Comparison of ENCODE assay signal across 14 mouse cellular contexts in genomic region chr6:90705738-90706137, GRCm38 (mm10).
DNase-seq lines count a peak whose midpoint lies in the region; ATAC-seq and TF ChIP-seq lines count a peak whose summit lies in the region.
"Had no signal": no experiment of that assay in that cellular context is flagged by ENCODE, and none has a peak within 500 bp of the region (broad histone marks: within the 10 kb centered on the region; RNA-seq: fewer than 3 reads in every experiment).

No protein-coding gene starts in this region.

- 83% methylated on average over 3 of the region's 3 CpGs for WGBS in heart, embryonic 13.5 days
- WGBS in limb, embryonic 13.5 days, result 82% methylated on average over 3 of the region's 3 CpGs
- WGBS in limb, embryonic 10.5 days, result 86% methylated on average over 3 of the region's 3 CpGs
- 35% methylated on average over 3 of the region's 3 CpGs for WGBS in cerebellum, adult 2 months
- WGBS in embryonic facial prominence, embryonic 15.5 days, result 78% methylated on average over 3 of the region's 3 CpGs

- H3K4me1 ChIP-seq in heart, embryonic 13.5 days, result peaks cover 100% of the 10 kb centered on the region
- H3K4me1 ChIP-seq in limb, embryonic 13.5 days, result peaks cover 95% of the 10 kb centered on the region
- H3K4me1 ChIP-seq in limb, embryonic 10.5 days, result peaks cover 55% of the 10 kb centered on the region
- peaks cover 86% of the 10 kb centered on the region for H3K4me1 ChIP-seq in cerebellum, adult 2 months (ENCODE audit: control insufficient read depth, insufficient read depth, low read length)
- H3K4me1 ChIP-seq in embryonic facial prominence, embryonic 15.5 days, result peaks cover 88% of the 10 kb centered on the region

- H3K4me3 ChIP-seq in heart, embryonic 13.5 days, result no peak overlapping the region
- no peak overlapping the region for H3K4me3 ChIP-seq in limb, embryonic 13.5 days
- no peak overlapping the region for H3K4me3 ChIP-seq in limb, embryonic 10.5 days
- no peak overlapping the region for H3K4me3 ChIP-seq in cerebellum, adult 2 months (replicated peaks; ENCODE audit: insufficient read depth, low read depth, low read length)
- H3K4me3 ChIP-seq in embryonic facial prominence, embryonic 15.5 days (replicated peaks), result no peak overlapping the region
- H3K4me3 ChIP-seq: hindbrain, embryonic 13.5 days; midbrain, embryonic 12.5 days had no signal

- peak; percentile 39; the same call in 1 of the 2 replicates for TF ChIP-seq CTCF in cerebellum, adult 2 months (IDR thresholded peaks at IDR 0.05; ENCODE audit: borderline replicate concordance, insufficient read depth, low read depth, low read length)

- no peak for TF ChIP-seq POLR2A in cerebellum, adult 2 months (IDR thresholded peaks at IDR 0.05; ENCODE audit: borderline replicate concordance, insufficient read depth, low read length)

- H3K36me3 ChIP-seq in heart, embryonic 13.5 days, result no peaks in the 10 kb centered on the region
- no peaks in the 10 kb centered on the region for H3K36me3 ChIP-seq in limb, embryonic 13.5 days
- H3K36me3 ChIP-seq in limb, embryonic 10.5 days, result no peaks in the 10 kb centered on the region
- no peaks in the 10 kb centered on the region for H3K36me3 ChIP-seq in embryonic facial prominence, embryonic 15.5 days
- H3K36me3 ChIP-seq: hindbrain, embryonic 13.5 days; midbrain, embryonic 12.5 days had no signal

- no peaks in the 10 kb centered on the region for H3K27me3 ChIP-seq in heart, embryonic 13.5 days (replicated peaks)
- no peaks in the 10 kb centered on the region for H3K27me3 ChIP-seq in limb, embryonic 13.5 days
- no peaks in the 10 kb centered on the region for H3K27me3 ChIP-seq in limb, embryonic 10.5 days (ENCODE audit: low read depth, poor library complexity, severe bottlenecking)
- H3K27me3 ChIP-seq in cerebellum, adult 2 months (ENCODE audit: control insufficient read depth, insufficient read depth, low read length), result no peaks in the 10 kb centered on the region
- no peaks in the 10 kb centered on the region for H3K27me3 ChIP-seq in embryonic facial prominence, embryonic 15.5 days
- H3K27me3 ChIP-seq: CH12.LX; hindbrain, embryonic 13.5 days; midbrain, embryonic 12.5 days had no signal

- intact Hi-C loops in heart, postnatal 10 days (cut with DNase I), result no loop called here

- H3K9ac ChIP-seq in heart, embryonic 13.5 days, result no peak overlapping the region
- H3K9ac ChIP-seq in limb, embryonic 13.5 days, result 0 out of 2 replicates have a peak overlapping the region, but pooled peaks have one; percentile 8
- no peak overlapping the region for H3K9ac ChIP-seq in embryonic facial prominence, embryonic 15.5 days
- H3K9ac ChIP-seq: hindbrain, embryonic 13.5 days; midbrain, embryonic 12.5 days had no signal

- no peaks in the 10 kb centered on the region for H3K9me3 ChIP-seq in heart, embryonic 13.5 days
- no peaks in the 10 kb centered on the region for H3K9me3 ChIP-seq in limb, embryonic 13.5 days
- H3K9me3 ChIP-seq in limb, embryonic 10.5 days (replicated peaks), result no peaks in the 10 kb centered on the region
- no peaks in the 10 kb centered on the region for H3K9me3 ChIP-seq in embryonic facial prominence, embryonic 15.5 days (replicated peaks)
- H3K9me3 ChIP-seq: hindbrain, embryonic 13.5 days; midbrain, embryonic 12.5 days had no signal

- no peak for ATAC-seq in heart, embryonic 13.5 days (ENCODE audit: extremely low read depth, insufficient number of reproducible peaks, low FRiP score, low TSS enrichment)
- ATAC-seq in limb, embryonic 13.5 days (ENCODE audit: low FRiP score, low read depth), result no peak
- no peak for ATAC-seq in embryonic facial prominence, embryonic 15.5 days (ENCODE audit: insufficient number of reproducible peaks, low FRiP score, low TSS enrichment, low read depth)
- no peak for ATAC-seq in megakaryocyte progenitor cell, adult 5-6 weeks (replicated peaks; ENCODE audit: poor library complexity)
- no peak for ATAC-seq in erythroblast, adult 5-6 weeks (replicated peaks; ENCODE audit: low FRiP score, poor library complexity, severe bottlenecking)

- no peak overlapping the region for H3K4me2 ChIP-seq in heart, embryonic 13.5 days
- no peak overlapping the region for H3K4me2 ChIP-seq in limb, embryonic 13.5 days (replicated peaks)
- H3K4me2 ChIP-seq in embryonic facial prominence, embryonic 15.5 days (replicated peaks), result no peak overlapping the region
- H3K4me2 ChIP-seq: hindbrain, embryonic 13.5 days; midbrain, embryonic 12.5 days had no signal

- peak overlapping the region; percentile 97 for H3K27ac ChIP-seq in heart, embryonic 13.5 days (replicated peaks)
- H3K27ac ChIP-seq in limb, embryonic 13.5 days, result peak overlapping the region; percentile 84
- no peak overlapping the region for H3K27ac ChIP-seq in limb, embryonic 10.5 days
- peak overlapping the region; percentile 59 for H3K27ac ChIP-seq in cerebellum, adult 2 months (ENCODE audit: insufficient read depth, low read length)
- peak overlapping the region; percentile 83 for H3K27ac ChIP-seq in embryonic facial prominence, embryonic 15.5 days (replicated peaks)
- H3K27ac ChIP-seq: midbrain, embryonic 12.5 days had no signal

- no peak for DNase-seq in heart, postnatal 10 days
- no peak for DNase-seq in limb, embryonic 10.5 days (ENCODE audit: low spot score)
- peak in 1 of 2 experiments; percentile 74 for DNase-seq in cerebellum, adult 2 months
- DNase-seq: kidney, postnatal 25 days; spleen, adult 18-20 months; thymus, adult 18-20 months had no signal
